Mouse (Mus musculus) gastrocnemius, adult 2 months (tissue): ENCODE data around the gene Add1. TPM values are rescaled to one million over a fixed set of nuclear protein-coding genes. Genes with fewer than 3 reads are reported as not detected.
A peak's percentile ranks its signal among the peaks of the same experiment; 100 is the strongest.

Experiments used
- DNase-seq: peaks from one replicate; pipeline ENCODE4 v3.0.0; 2022
- H3K27ac ChIP-seq: fragments of 200-600 bp; 2 replicates; pipeline ENCODE4 v1.8.1; 2022; ENCODE audit warnings: mild to moderate bottlenecking
- H3K4me3 ChIP-seq: fragments of 200-600 bp; 2 replicates; pipeline ENCODE4 v1.8.1; 2022; ENCODE audit warnings: mild to moderate bottlenecking, moderate library complexity
- CTCF ChIP-seq: fragments of 200-600 bp; IDR thresholded peaks from 2 replicates; pipeline ENCODE4 v1.8.1; 2022; ENCODE audit warnings: antibody characterized with exemption, mild to moderate bottlenecking, moderate library complexity
- intact Hi-C: fragments of 180-260 bp; cut with DNase I; formaldehyde crosslinking; loops from one replicate; pipeline ENCODE4 v1.15.1; 2025
- long read RNA-seq, 2 experiments: library from polyadenylated mRNA; stranded (forward); transcript quantifications; one replicate each; pipeline ENCODE4 v2.0.0; 2021
- total RNA-seq, 2 experiments: library from RNA; stranded (reverse); gene quantifications; 2 replicates each; pipeline ENCODE4 v1.2.3; 2021

The Add1 gene
- total RNA-seq, result 10 to 100 TPM; 72.3 to 74.9 TPM
- long read RNA-seq, experiment 1, full-length matches to known transcripts, result 24 of 66 reads
- long read RNA-seq, experiment 1, partial matches to known transcripts, result 13 of 66 reads
- long read RNA-seq, experiment 1, other reads (novel, unspliced or antisense), result 29 of 66 reads
- long read RNA-seq, experiment 2, transcript Add1-205 (15 exons, 3,761 nt), result major isoform, 12 of 42 reads
- long read RNA-seq, experiment 2, partial matches to known transcripts, result 7 of 42 reads
- long read RNA-seq, experiment 2, other reads (novel, unspliced or antisense), result 23 of 42 reads

- peak within 1 kb of the TSS; percentile 100 for H3K4me3 ChIP-seq
- peak within 1 kb of the TSS; percentile 98 for H3K27ac ChIP-seq
- intact Hi-C loops, result loop anchor here (5.0 kb wide), 1 partner anchor 46 kb away; the partner anchor contains the start of gene Sh3bp2
- DNase-seq, result peak; percentile 98
- TF ChIP-seq CTCF, result peak; percentile 42
Observed at GRCm38 (mm10) chr5:34573268-34574221, at the start of gene Add1. Gene Add1, plus strand, starts transcription at chr5:34573664.

DNA sequence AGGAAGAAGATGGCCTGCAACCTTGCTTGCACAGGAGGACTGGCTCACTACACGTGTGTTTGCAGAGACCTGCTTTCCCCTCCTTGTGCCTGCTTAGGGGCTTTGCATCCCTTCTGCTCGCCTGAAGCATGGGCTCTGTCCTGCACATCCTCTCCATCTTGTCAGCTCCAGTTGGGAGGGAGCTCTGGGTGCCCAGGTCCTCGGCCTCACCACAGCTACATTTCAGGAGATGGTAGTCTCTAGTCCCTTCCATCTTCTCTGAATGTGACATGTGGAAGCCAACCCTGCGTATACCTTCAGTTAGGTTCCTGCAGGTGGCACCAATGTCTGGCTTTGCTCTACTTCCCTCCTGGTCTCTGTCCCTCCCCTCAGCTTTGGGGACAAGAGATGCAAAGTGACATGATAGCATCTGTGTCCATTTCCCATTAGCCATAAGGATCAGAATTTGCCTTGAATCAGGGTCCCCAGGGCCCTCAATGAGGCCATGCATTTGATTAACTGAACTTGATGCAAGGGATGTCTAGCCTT, 49.4 kb upstream of the Add1 start:
- intact Hi-C loops, result no loop called here
- Histone ChIP-seq H3K4me3 (no peak overlapping the region), H3K27ac (no peak overlapping the region)
- DNase-seq, result no peak
- TF ChIP-seq CTCF, result no peak

GRCm38 (mm10) chr5:34524511-34524910, 49.0 kb upstream of the Add1 start:
- no peak for TF ChIP-seq CTCF
- Histone ChIP-seq H3K27ac (no peak overlapping the region), H3K4me3 (no peak overlapping the region)
- intact Hi-C loops, result no loop called here
- DNase-seq, result no peak

DNA sequence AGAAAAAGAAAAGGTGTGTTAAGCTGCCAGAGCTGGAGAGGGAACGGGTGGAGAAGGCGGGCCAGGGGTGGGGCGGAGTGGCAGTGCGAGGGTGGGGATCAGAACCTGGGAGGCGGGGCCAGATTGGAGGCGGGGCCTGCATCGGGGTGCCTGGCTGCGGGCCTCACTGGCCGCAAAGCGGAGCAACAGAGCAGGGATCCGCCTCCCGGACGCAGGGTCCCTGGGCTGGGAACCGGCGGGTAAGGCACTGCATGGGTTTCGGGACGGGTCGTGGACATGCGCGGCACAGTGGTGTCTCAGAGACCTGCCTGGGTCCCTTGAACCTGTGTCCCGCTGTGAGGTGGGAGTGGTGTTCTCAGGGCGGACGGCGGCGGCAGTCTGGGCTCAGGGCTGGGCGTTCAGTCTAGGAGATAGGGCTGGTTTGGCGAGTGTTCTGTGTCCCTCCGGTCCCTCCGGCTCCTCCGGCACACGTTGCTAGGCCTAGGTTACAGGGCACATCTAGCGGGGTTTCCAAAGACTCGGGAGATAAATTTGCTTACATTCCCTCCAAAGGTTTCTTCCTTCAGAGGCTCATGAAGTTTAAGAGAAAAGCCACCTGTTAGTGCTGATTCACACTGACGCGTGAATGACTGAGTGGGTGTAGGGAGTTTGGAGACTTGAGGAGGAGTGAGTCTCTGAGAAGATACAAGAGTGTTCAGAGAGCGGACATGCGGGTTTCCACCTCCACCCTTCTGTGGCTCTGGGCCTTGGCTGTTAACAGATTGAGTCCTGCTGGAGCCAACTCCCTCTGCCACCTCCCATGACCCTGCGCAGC, 47.6 kb upstream of the Add1 start, which contains the start of gene Sh3bp2:
TSS of gene Sh3bp2 (plus strand) at position 176 of the 814 bp plus-strand sequence.
- TF ChIP-seq CTCF, result peak; percentile 28; the same call in 1 of the 2 replicates
- peak; percentile 98 for DNase-seq
- intact Hi-C loops, result loop anchor here (5.0 kb wide), 1 partner anchor 46 kb away; the partner anchor contains the start of gene Add1
- peak within 1 kb of the TSS; percentile 84 for H3K27ac ChIP-seq
- H3K4me3 ChIP-seq, result peak within 1 kb of the TSS; percentile 71

- Histone ChIP-seq H3K27ac (peak overlapping the region; percentile 84), H3K4me3 (peak overlapping the region; percentile 71)
- TF ChIP-seq CTCF, result no peak
- intact Hi-C loops, result loop anchor here (5.0 kb wide), 1 partner anchor 46 kb away; the partner anchor contains the start of gene Add1
- no peak for DNase-seq
Observed at GRCm38 (mm10) chr5:34526477-34526775, 47.0 kb upstream of the Add1 start.

- TF ChIP-seq CTCF, result no peak
- Histone ChIP-seq H3K4me3 (no peak overlapping the region), H3K27ac (no peak overlapping the region)
- intact Hi-C loops, result loop anchor here (5.0 kb wide), 1 partner anchor 45 kb away; the partner anchor contains the start of gene Add1
- DNase-seq, result no peak
Observed at GRCm38 (mm10) chr5:34527352-34527751, 46.1 kb upstream of the Add1 start.

- intact Hi-C loops, result loop anchor here (5.0 kb wide), 1 partner anchor 44 kb away; the partner anchor contains the start of gene Add1
- TF ChIP-seq CTCF, result no peak
- Histone ChIP-seq H3K4me3 (no peak overlapping the region), H3K27ac (peak overlapping the region; percentile 28)
- DNase-seq, result peak; percentile 51
Observed at GRCm38 (mm10) chr5:34528724-34529123, 44.7 kb upstream of the Add1 start.

DNA sequence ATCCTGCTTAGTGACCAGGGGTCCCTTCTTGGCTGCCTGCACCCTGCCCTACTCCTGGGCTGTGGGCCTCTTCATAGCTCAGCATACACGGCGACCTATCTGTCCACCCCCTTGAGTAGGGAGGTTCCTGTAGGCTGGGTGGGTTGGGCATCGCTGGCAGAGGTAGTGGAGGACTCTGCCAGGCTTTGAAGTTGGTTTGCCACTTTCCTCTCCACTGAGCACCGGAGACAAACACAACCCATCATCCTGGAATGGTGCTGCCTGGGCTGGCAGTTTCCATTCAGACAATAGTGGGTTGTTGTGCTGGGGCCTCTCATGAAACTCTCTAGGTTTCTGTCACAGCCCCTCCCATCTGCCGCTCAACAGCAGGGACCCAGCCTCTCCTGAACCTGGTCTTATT, 43.3 kb upstream of the Add1 start:
- no peak for DNase-seq
- no peak for TF ChIP-seq CTCF
- Histone ChIP-seq H3K4me3 (no peak overlapping the region), H3K27ac (no peak overlapping the region)
- intact Hi-C loops, result no loop called here

- Histone ChIP-seq H3K27ac (no peak overlapping the region), H3K4me3 (no peak overlapping the region)
- intact Hi-C loops, result no loop called here
- no peak for DNase-seq
- TF ChIP-seq CTCF, result no peak
Observed at GRCm38 (mm10) chr5:34530687-34531086, 42.8 kb upstream of the Add1 start.

DNA sequence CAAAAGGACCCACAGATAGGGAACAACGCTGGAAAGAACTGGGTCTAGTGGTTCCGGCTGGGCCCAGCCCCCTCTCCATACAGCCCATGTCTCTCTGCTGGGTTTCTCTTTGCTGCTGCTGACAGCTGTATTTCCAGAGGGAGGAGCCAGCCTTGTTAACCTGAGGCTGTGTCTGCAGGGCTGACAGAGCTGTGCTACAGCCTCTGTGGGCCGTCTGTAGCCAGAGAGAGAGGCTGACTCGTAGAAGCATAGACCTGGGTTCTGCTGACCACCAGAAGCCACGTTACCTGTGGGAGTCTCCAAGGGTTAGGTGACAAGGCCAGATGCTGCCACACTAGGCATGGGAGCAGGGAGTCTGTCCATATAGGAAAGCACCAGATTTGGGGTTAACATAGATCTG, 40.4 kb upstream of the Add1 start:
- no peak for TF ChIP-seq CTCF
- intact Hi-C loops, result no loop called here
- Histone ChIP-seq H3K27ac (no peak overlapping the region), H3K4me3 (no peak overlapping the region)
- DNase-seq, result no peak

- intact Hi-C loops, result no loop called here
- H3K27ac ChIP-seq, result peak overlapping the region; percentile 24; the same call in 1 of the 2 replicates
Observed at GRCm38 (mm10) chr5:34533820-34534219, 39.6 kb upstream of the Add1 start.

More at GRCm38 (mm10) chr5:34533820-34534219, 39.6 kb upstream of the Add1 start:
- no peak for TF ChIP-seq CTCF
- no peak overlapping the region for H3K4me3 ChIP-seq
- DNase-seq, result peak; percentile 38
